Mouse (Mus musculus): ENCODE data around the gene Hist1h3g. TPM values are rescaled to one million over a fixed set of nuclear protein-coding genes. Genes with fewer than 3 reads are reported as not detected.
"Not testable (repeated sequence)": the region's sequence is repeated elsewhere in the genome, so short reads cannot be mapped to it uniquely, and the experiment has no call there.

Gene Hist1h3g
- 9.8 and 10.9 TPM in 2 replicates for polyA plus RNA-seq (2015; fragmentation: Nextera tagmentation; extraction: Ambion mirVana)

DNA sequence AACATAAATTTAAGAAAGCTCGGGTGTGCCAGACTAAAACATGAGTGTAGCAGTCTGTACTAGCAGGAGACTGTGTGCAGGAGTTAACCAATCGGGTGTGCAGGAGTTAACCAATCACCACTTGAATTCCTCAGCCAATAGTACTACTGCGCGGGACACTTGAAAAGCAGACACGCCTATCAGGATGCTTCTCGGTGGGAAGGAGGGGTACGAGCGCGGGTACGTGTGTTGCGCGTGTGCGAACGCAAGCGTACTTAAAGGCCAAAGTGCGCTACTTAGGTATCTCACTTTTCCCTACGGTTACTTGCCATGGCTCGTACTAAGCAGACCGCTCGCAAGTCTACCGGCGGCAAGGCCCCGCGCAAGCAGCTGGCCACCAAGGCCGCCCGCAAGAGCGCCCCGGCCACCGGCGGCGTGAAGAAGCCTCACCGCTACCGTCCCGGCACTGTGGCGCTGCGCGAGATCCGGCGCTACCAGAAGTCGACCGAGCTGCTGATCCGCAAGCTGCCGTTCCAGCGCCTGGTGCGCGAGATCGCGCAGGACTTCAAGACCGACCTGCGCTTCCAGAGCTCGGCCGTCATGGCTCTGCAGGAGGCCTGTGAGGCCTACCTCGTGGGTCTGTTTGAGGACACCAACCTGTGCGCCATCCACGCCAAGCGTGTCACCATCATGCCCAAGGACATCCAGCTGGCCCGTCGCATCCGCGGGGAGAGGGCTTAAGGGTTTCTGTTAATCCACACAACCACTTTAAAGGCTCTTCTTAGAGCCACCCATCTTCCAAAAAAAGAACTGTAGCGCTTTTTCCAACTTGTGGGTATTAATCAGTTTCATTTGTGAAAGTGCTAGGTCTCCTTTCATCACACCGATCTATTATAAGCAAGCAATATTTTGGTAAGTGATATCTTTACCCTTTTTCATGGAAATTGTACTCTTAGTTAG lies at the start of gene Hist1h3g:
Hist1h3g (plus strand) TSS at position 286 of the 939 bp plus-strand sequence.
- Histone ChIP-seq H3K27ac (peak within 1 kb of the TSS; percentile 97), H3K4me2 (replicated peaks) (peak within 1 kb of the TSS; percentile 65), H3K9ac (peak within 1 kb of the TSS; percentile 72), H3K4me3 (peak within 1 kb of the TSS; percentile 55), H3K4me1 (peaks cover 42% of the 10 kb centered on the region)
- H3K36me3 ChIP-seq, H3K27me3 ChIP-seq, H3K9me3 ChIP-seq: not testable (repeated sequence)
- peak; percentile 94 for ATAC-seq (ENCODE audit: low FRiP score, low read depth)
- 1% methylated on average over 55 of the region's 62 CpGs for WGBS

DNA sequence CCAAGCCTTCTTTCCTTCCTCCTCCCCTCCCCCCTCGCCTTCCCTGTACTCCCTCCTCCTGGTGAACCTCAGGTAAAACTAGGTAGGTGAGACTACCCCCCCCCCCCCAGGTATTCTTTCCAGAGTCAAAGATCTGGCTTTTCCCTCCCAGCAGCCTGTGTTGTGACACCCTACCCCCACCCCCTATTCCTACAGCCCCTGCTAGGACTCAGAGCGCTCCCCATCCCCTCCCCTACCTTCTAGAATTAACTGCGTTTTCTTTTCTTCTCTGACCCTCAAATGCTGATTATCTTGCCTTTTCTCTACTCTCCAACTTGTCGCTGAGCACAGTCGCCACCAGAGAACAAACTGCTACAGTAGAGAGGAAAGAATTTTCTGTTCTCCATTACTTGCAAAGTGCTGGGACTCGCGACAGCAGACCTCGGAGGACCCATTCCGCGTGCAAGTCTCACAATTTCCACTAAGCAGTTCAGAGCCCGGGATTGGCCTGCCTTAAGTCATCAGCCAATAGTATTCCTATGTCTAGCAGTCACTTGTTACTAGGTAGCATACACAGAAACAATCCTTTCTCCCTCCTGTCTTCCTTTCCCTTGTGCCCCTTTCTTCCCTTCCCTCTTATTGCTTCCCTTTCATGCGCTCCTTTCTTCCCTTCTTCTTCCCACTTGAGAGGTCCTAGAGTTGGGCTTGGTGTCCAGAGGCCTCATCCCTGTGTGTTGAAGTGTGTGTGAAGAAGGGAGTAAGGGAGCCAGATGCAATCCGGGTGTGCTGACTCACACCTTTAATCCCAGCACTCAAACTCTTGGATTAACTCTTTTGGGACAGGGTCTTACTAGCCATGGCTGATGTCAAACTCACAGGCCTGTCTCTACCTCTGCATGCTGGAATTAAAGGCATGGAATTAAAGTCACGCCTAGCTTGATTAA lies 46.6 kb upstream of the Hist1h3g start, which contains the start of gene Btn2a2:
Btn2a2 (minus strand) TSS at position 458 of the 923 bp plus-strand sequence.
- Histone ChIP-seq H3K36me3 (no peaks in the 10 kb centered on the region), H3K4me3 (peak within 1 kb of the TSS; percentile 42), H3K4me1 (peaks cover 13% of the 10 kb centered on the region; the same call in 1 of the 2 replicates), H3K9me3 (no peaks in the 10 kb centered on the region), H3K27me3 (no peaks in the 10 kb centered on the region), H3K9ac (peak within 1 kb of the TSS; percentile 25; the same call in 1 of the 2 replicates), H3K4me2 (replicated peaks) (peak within 1 kb of the TSS; percentile 65), H3K27ac (no peak within 1 kb of the TSS)
- peak; percentile 98 for ATAC-seq (ENCODE audit: low FRiP score, low read depth)
- 9% methylated on average over 14 of the region's 14 CpGs for WGBS

DNA sequence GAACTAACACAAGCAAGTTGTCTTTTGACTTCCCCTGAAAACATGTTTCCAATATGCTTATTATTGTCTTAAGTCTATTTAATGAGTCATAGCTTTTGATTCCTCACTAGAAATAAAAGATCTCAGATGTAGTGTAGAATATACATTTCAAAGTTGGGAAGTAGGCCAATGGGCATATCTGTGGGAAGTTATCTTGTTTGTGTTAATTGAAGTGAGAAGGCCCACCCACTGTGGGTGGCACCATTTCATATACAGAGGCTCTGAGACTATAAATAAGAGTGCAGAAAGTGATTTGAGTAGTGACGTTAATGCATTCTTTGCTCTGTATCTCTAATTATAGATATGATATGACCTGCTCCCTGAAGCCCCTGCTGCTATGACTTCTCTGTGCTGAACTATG lies 44.4 kb upstream of the Hist1h3g start:
- H3K4me3 ChIP-seq, result no peak overlapping the region
- whole genome bisulfite sequencing, result 74% methylated on average over 1 of the region's 1 CpGs
- ATAC-seq (ENCODE audit: low FRiP score, low read depth), result no peak
- H3K4me2 ChIP-seq (replicated peaks), result no peak overlapping the region
- H3K4me1 ChIP-seq, result peaks cover 7% of the 10 kb centered on the region; the same call in 1 of the 2 replicates
- no peak overlapping the region for H3K9ac ChIP-seq
- H3K27me3 ChIP-seq, result no peaks in the 10 kb centered on the region
- no peaks in the 10 kb centered on the region for H3K9me3 ChIP-seq
- no peak overlapping the region for H3K27ac ChIP-seq
- no peaks in the 10 kb centered on the region for H3K36me3 ChIP-seq

GRCm38 (mm10) chr13:23491263-23491662 lies 44.0 kb upstream of the Hist1h3g start:
- WGBS, result 20% methylated on average over 1 of the region's 1 CpGs
- no peaks in the 10 kb centered on the region for H3K9me3 ChIP-seq
- no peaks in the 10 kb centered on the region for H3K36me3 ChIP-seq
- ATAC-seq (ENCODE audit: low FRiP score, low read depth), result no peak
- no peak overlapping the region for H3K4me3 ChIP-seq
- no peak overlapping the region for H3K9ac ChIP-seq
- no peak overlapping the region for H3K27ac ChIP-seq
- peaks cover 7% of the 10 kb centered on the region; the same call in 1 of the 2 replicates for H3K4me1 ChIP-seq
- H3K4me2 ChIP-seq (replicated peaks), result no peak overlapping the region
- H3K27me3 ChIP-seq, result no peaks in the 10 kb centered on the region

DNA sequence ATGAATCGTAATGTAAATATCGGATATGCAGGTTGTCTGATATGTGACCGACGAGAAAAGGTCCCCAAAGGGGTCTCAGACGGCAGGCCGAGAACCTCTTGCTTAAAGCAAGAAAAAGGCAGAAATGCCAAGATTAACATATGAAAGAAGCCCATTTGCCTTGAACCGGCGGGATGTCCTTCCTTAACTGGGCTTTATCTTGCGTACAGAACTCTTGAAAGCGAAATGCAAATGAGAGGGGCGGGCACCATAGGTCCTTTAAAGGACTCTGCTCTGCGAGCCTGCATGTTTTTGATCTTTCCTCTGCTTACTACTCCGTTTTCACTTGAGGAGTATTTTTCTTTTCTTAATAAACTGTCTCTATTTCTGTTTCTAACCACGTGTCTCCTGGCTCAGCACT lies 43.2 kb upstream of the Hist1h3g start:
- Histone ChIP-seq H3K4me3 (peak overlapping the region; percentile 28), H3K27ac (no peak overlapping the region), H3K27me3 (0 out of 2 replicates have a peak, but pooled peaks cover under 1% of the 10 kb centered on the region), H3K9ac (no peak overlapping the region), H3K4me2 (replicated peaks) (peak overlapping the region; percentile 46), H3K36me3 (no peaks in the 10 kb centered on the region), H3K4me1 (peaks cover 7% of the 10 kb centered on the region; the same call in 1 of the 2 replicates), H3K9me3 (no peaks in the 10 kb centered on the region)
- no peak for ATAC-seq (ENCODE audit: low FRiP score, low read depth)
- WGBS, result 8% methylated on average over 14 of the region's 14 CpGs

DNA sequence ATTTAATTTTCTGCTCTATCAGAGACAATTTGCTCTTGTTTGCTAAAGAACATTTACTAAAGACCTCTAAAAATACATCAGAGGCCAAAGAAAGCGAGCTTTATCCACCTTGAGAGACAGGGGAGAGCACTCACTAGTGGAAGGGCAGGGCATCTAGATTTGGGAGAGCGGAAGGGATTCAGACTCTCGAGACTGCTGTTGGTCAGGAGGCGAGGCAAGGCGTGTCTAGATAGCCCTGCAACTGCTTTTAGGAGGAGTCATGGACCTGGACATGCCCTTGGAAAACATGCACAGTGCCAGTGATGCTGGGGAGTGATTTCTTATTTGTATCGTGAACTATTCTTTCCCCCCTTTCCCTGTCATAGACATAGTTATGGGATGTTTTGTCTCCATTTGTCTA lies 39.7 kb upstream of the Hist1h3g start:
- H3K36me3 ChIP-seq, result no peaks in the 10 kb centered on the region
- no peak overlapping the region for H3K9ac ChIP-seq
- peaks cover 25% of the 10 kb centered on the region for H3K4me1 ChIP-seq
- H3K27me3 ChIP-seq, result peaks cover 3% of the 10 kb centered on the region; the same call in 1 of the 2 replicates
- no peak overlapping the region for H3K4me3 ChIP-seq
- 85% methylated on average over 6 of the region's 6 CpGs for WGBS
- no peak for ATAC-seq (ENCODE audit: low FRiP score, low read depth)
- H3K27ac ChIP-seq, result no peak overlapping the region
- no peak overlapping the region for H3K4me2 ChIP-seq (replicated peaks)
- no peaks in the 10 kb centered on the region for H3K9me3 ChIP-seq

DNA sequence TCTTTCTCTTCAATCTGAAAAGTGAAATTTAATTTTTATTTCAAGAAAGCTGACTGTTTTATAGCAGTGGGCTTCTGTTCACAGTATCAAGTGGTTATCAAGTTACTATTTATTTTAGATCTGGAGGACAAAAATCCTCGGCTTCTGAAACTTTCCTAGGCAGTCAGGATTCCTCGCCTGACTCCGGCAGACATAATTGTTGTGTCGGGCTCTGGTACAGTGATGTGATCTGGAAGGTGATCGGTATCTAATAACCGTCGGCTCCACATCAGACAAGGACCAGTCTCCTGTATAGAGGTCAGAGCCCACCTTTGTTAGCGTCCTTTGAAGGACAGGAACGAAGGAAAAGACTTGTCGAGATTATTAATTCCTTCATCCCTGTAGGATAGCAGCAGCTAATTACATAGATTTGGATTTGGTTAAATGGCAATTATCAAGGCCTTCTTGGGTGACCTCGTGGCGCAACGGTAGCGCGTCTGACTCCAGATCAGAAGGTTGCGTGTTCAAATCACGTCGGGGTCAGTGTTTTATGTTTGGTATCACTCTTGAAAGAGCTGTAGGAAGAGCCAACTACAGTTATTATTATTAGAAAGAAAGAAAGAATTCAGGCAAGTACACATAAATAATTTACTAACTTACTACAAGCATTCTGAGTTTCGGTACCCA lies 37.4 kb upstream of the Hist1h3g start:
- Histone ChIP-seq H3K4me2 (replicated peaks) (peak overlapping the region; percentile 63), H3K27ac (no peak overlapping the region), H3K9me3 (no peaks in the 10 kb centered on the region), H3K9ac (no peak overlapping the region), H3K27me3 (peaks cover 3% of the 10 kb centered on the region; the same call in 1 of the 2 replicates), H3K36me3 (no peaks in the 10 kb centered on the region), H3K4me3 (peak overlapping the region; percentile 38), H3K4me1 (peaks cover 23% of the 10 kb centered on the region)
- 3% methylated on average over 19 of the region's 19 CpGs for WGBS
- no peak for ATAC-seq (ENCODE audit: low FRiP score, low read depth)

GRCm38 (mm10) chr13:23498653-23499052 lies 36.6 kb upstream of the Hist1h3g start:
- H3K9me3 ChIP-seq, result no peaks in the 10 kb centered on the region
- peak; percentile 63; the same call in 1 of the 2 replicates for ATAC-seq (ENCODE audit: low FRiP score, low read depth)
- H3K27me3 ChIP-seq, result peaks cover 3% of the 10 kb centered on the region; the same call in 1 of the 2 replicates
- H3K27ac ChIP-seq, result no peak overlapping the region
- peak overlapping the region; percentile 38 for H3K4me3 ChIP-seq
- no peaks in the 10 kb centered on the region for H3K36me3 ChIP-seq
- peak overlapping the region; percentile 63 for H3K4me2 ChIP-seq (replicated peaks)
- peaks cover 26% of the 10 kb centered on the region for H3K4me1 ChIP-seq
- 1% methylated on average over 10 of the region's 10 CpGs for WGBS
- H3K9ac ChIP-seq, result peak overlapping the region; percentile 14; the same call in 1 of the 2 replicates

- H3K4me3 ChIP-seq, result no peak overlapping the region
- ATAC-seq (ENCODE audit: low FRiP score, low read depth), result no peak
- H3K27me3 ChIP-seq, result peaks cover 3% of the 10 kb centered on the region; the same call in 1 of the 2 replicates
- H3K27ac ChIP-seq, result no peak overlapping the region
- H3K4me2 ChIP-seq (replicated peaks), result no peak overlapping the region
- H3K9ac ChIP-seq, result no peak overlapping the region
- H3K36me3 ChIP-seq, result no peaks in the 10 kb centered on the region
- WGBS, result 15% methylated on average over 7 of the region's 7 CpGs
- H3K9me3 ChIP-seq, result no peaks in the 10 kb centered on the region
- H3K4me1 ChIP-seq, result peaks cover 27% of the 10 kb centered on the region
Measured at GRCm38 (mm10) chr13:23499943-23500342, 35.3 kb upstream of the Hist1h3g start.

- peak overlapping the region; percentile 43 for H3K4me2 ChIP-seq (replicated peaks)
- no peaks in the 10 kb centered on the region for H3K9me3 ChIP-seq
- no peaks in the 10 kb centered on the region for H3K36me3 ChIP-seq
- WGBS, result 3% methylated on average over 17 of the region's 17 CpGs
- 0 out of 2 replicates have a peak, but pooled peaks have one; percentile 38 for ATAC-seq (ENCODE audit: low FRiP score, low read depth)
- H3K27ac ChIP-seq, result no peak overlapping the region
- H3K9ac ChIP-seq, result no peak overlapping the region
- peaks cover 3% of the 10 kb centered on the region; the same call in 1 of the 2 replicates for H3K27me3 ChIP-seq
- peaks cover 34% of the 10 kb centered on the region for H3K4me1 ChIP-seq
- peak overlapping the region; percentile 15; the same call in 1 of the 2 replicates for H3K4me3 ChIP-seq
Measured at GRCm38 (mm10) chr13:23500424-23501200, 34.6 kb upstream of the Hist1h3g start.
